Mouse (Mus musculus): ENCODE measurements around the gene Cryaa. TPM values are rescaled to one million over a fixed set of nuclear protein-coding genes. Genes with fewer than 3 reads are reported as not detected.

The Cryaa gene
- total RNA-seq (2021) = not detected
- long read RNA-seq = 0 reads

- no peak for DNase-seq (ENCODE audit: low spot score in 2 of 2)
Observed at GRCm38 (mm10) chr17:31677507-31677906, at the start of gene Cryaa. Cryaa (plus strand) TSS chr17:31677807.

GRCm38 (mm10) chr17:31627961-31628360, 49.6 kb upstream of the Cryaa start:
- no peak for DNase-seq (ENCODE audit: low spot score in 2 of 2)

GRCm38 (mm10) chr17:31631081-31631800, 46.4 kb upstream of the Cryaa start:
- no peak for DNase-seq (ENCODE audit: low spot score in 2 of 2)

GRCm38 (mm10) chr17:31633007-31633406, 44.6 kb upstream of the Cryaa start:
- no peak for DNase-seq (ENCODE audit: low spot score in 2 of 2)

GRCm38 (mm10) chr17:31634896-31635295, 42.7 kb upstream of the Cryaa start:
- DNase-seq (ENCODE audit: low spot score in 2 of 2) = no peak

- no peak for DNase-seq (ENCODE audit: low spot score in 2 of 2)
Observed at GRCm38 (mm10) chr17:31635781-31636180, 41.8 kb upstream of the Cryaa start.

- no peak for DNase-seq (ENCODE audit: low spot score in 2 of 2)
Observed at GRCm38 (mm10) chr17:31636277-31636941, 41.2 kb upstream of the Cryaa start.

- DNase-seq (ENCODE audit: low spot score in 2 of 2) = peak; percentile 33 to 80
Observed at GRCm38 (mm10) chr17:31636942-31637811, 40.4 kb upstream of the Cryaa start, which contains the start of gene Cbs. Cbs (minus strand) TSS chr17:31637238.

- DNase-seq (ENCODE audit: low spot score in 2 of 2) = peak in 1 of 2 experiments; percentile 63
Observed at GRCm38 (mm10) chr17:31637866-31638570, 39.6 kb upstream of the Cryaa start.

GRCm38 (mm10) chr17:31639651-31640050, 38.0 kb upstream of the Cryaa start:
- DNase-seq (ENCODE audit: low spot score in 2 of 2) = peak in 1 of 2 experiments; percentile 41

GRCm38 (mm10) chr17:31642331-31642730, 35.3 kb upstream of the Cryaa start:
- no peak for DNase-seq (ENCODE audit: low spot score in 2 of 2)

- DNase-seq (ENCODE audit: low spot score in 2 of 2) = no peak
Observed at GRCm38 (mm10) chr17:31642913-31643312, 34.7 kb upstream of the Cryaa start.

- no peak for DNase-seq (ENCODE audit: low spot score in 2 of 2)
Observed at GRCm38 (mm10) chr17:31646199-31647002, 31.2 kb upstream of the Cryaa start.

GRCm38 (mm10) chr17:31652152-31652551, 25.5 kb upstream of the Cryaa start:
- DNase-seq (ENCODE audit: low spot score in 2 of 2) = no peak

GRCm38 (mm10) chr17:31653277-31653676, 24.3 kb upstream of the Cryaa start:
- no peak for DNase-seq (ENCODE audit: low spot score in 2 of 2)

- DNase-seq (ENCODE audit: low spot score in 2 of 2) = no peak
Observed at GRCm38 (mm10) chr17:31655366-31655765, 22.2 kb upstream of the Cryaa start.

- no peak for DNase-seq (ENCODE audit: low spot score in 2 of 2)
Observed at GRCm38 (mm10) chr17:31656682-31657081, 20.9 kb upstream of the Cryaa start.

GRCm38 (mm10) chr17:31657141-31657983, 20.2 kb upstream of the Cryaa start:
- no peak for DNase-seq (ENCODE audit: low spot score in 2 of 2)

- DNase-seq (ENCODE audit: low spot score in 2 of 2) = no peak
Observed at GRCm38 (mm10) chr17:31658136-31658467, 19.5 kb upstream of the Cryaa start.
